In genomic region chr7:35117761-35118098, GRCm38 (mm10) we compare ENCODE assay signal across 8 mouse cellular contexts. TPM values are rescaled to one million over a fixed set of nuclear protein-coding genes. Genes with fewer than 3 reads are reported as not detected.
DNase-seq lines count a peak whose midpoint lies in the region; ATAC-seq lines count a peak whose summit lies in the region.

No protein-coding gene starts in this region.

- H3K4me1 ChIP-seq in neural tube, embryonic 11.5 days (ENCODE audit: control insufficient read depth, insufficient read depth, low read length), result peaks cover 16% of the 10 kb centered on the region; the same call in 1 of the 2 replicates
- H3K4me1 ChIP-seq in liver, embryonic 13.5 days (replicated peaks), result peaks cover 28% of the 10 kb centered on the region

- H3K27ac ChIP-seq in neural tube, embryonic 11.5 days (ENCODE audit: low read depth, low read length), result no peak overlapping the region
- peak overlapping the region; percentile 77 for H3K27ac ChIP-seq in liver, embryonic 13.5 days

- no peaks in the 10 kb centered on the region for H3K9me3 ChIP-seq in neural tube, embryonic 11.5 days (ENCODE audit: control insufficient read depth, low read length)
- H3K9me3 ChIP-seq in liver, embryonic 13.5 days (replicated peaks), result no peaks in the 10 kb centered on the region

- H3K4me3 ChIP-seq in neural tube, embryonic 11.5 days (ENCODE audit: low read depth, low read length), result peak overlapping the region; percentile 52
- peak overlapping the region; percentile 63 for H3K4me3 ChIP-seq in liver, embryonic 13.5 days (replicated peaks)

- peaks cover 60% of the 10 kb centered on the region for H3K27me3 ChIP-seq in neural tube, embryonic 11.5 days (ENCODE audit: control insufficient read depth, insufficient read depth, low read length)
- H3K27me3 ChIP-seq in liver, embryonic 13.5 days, result peaks cover 70% of the 10 kb centered on the region

- ATAC-seq in neural tube, embryonic 11.5 days (ENCODE audit: insufficient read depth, low FRiP score, low TSS enrichment), result no peak
- ATAC-seq in liver, embryonic 13.5 days (ENCODE audit: low read depth), result no peak
- no peak for ATAC-seq in activated CD4-positive, CD25-positive, alpha-beta regulatory T cell, adult 4 months

- under 1% methylated on average over 25 of the region's 25 CpGs for WGBS in neural tube, embryonic 11.5 days
- 3% methylated on average over 25 of the region's 25 CpGs for whole genome bisulfite sequencing in liver, embryonic 13.5 days (ENCODE audit: insufficient replicate concordance)

- H3K4me2 ChIP-seq in neural tube, embryonic 11.5 days (ENCODE audit: low read depth), result peak overlapping the region; percentile 97
- H3K4me2 ChIP-seq in liver, embryonic 13.5 days, result peak overlapping the region; percentile 68

- peak; percentile 61 for DNase-seq in embryo, embryonic 10 days (ENCODE audit: low spot score)
- no peak for DNase-seq in embryo, embryonic 9.5 days (ENCODE audit: extremely low spot score)
- DNase-seq in neural tube, embryonic 11.5 days (ENCODE audit: low spot score), result no peak
- DNase-seq in neural tube, embryonic 10.5 days (ENCODE audit: extremely low spot score, low spot score), result no peak
- DNase-seq in liver, embryonic 13.5 days, result no peak
- peak; percentile 62 for DNase-seq in testis, postnatal 10 days (ENCODE audit: low spot score)
- DNase-seq in ovary, postnatal 14 days (ENCODE audit: low spot score), result no peak

- H3K9ac ChIP-seq in neural tube, embryonic 11.5 days (ENCODE audit: low read length), result 0 out of 2 replicates have a peak overlapping the region, but pooled peaks have one; percentile 29
- peak overlapping the region; percentile 71 for H3K9ac ChIP-seq in liver, embryonic 13.5 days

- no peaks in the 10 kb centered on the region for H3K36me3 ChIP-seq in neural tube, embryonic 11.5 days (ENCODE audit: control insufficient read depth, insufficient read depth, low read length)
- no peaks in the 10 kb centered on the region for H3K36me3 ChIP-seq in liver, embryonic 13.5 days

RNA-seq across cellular contexts. Expression of gene Cebpa, which starts 1.4 kb away (rescaled TPM):
- 0.20 and 0.62 TPM in 2 replicates for polyA plus RNA-seq in neural tube, embryonic 11.5 days (2014; fragmentation: Nextera tagmentation; extraction: Ambion mirVana)
- polyA plus RNA-seq in liver, embryonic 13.5 days (2015; fragmentation: Nextera tagmentation; extraction: Ambion mirVana), result 4.3 and 5.3 TPM in 2 replicates
- 1 to 10 TPM in 1 of 2 experiments, under 1 TPM in 1; 0.81 to 1.2 TPM for polyA plus RNA-seq in activated CD4-positive, CD25-positive, alpha-beta regulatory T cell, adult 4 months (2017; shearing (Covaris generic))

Comparison
In these comparisons a context has a peak if more than half of its experiments do, and no peak if none do; other contexts are left out.
1. DNase-seq: peak in embryo, embryonic 10 days (single experiment) and testis, postnatal 10 days (single experiment); none in embryo, embryonic 9.5 days (single experiment), neural tube, embryonic 11.5 days (single experiment), neural tube, embryonic 10.5 days (single experiment), liver, embryonic 13.5 days (single experiment) and ovary, postnatal 14 days (single experiment).